Mouse (Mus musculus): ENCODE measurements around the gene Fkbp10. TPM values are rescaled to one million over a fixed set of nuclear protein-coding genes. Genes with fewer than 3 reads are reported as not detected.

Fkbp10 gene
- polyA plus RNA-seq, 1 experiment from 2014 or later = 119 TPM

Small RNA genes lying within 50 kb of the gene (microRNA-seq; reads per million reads assigned to microRNA genes)
- gene Gm27374 = not detected

Other genes with a start within 250 kb of the Fkbp10 start
- not detected in 2 replicates for gene Krt9, start 222.5 kb upstream of the Fkbp10 start, polyA plus RNA-seq (2015; fragmentation: Nextera tagmentation; extraction: Ambion mirVana)
- gene Krt14, start 208.1 kb upstream of the Fkbp10 start, polyA plus RNA-seq (2015; fragmentation: Nextera tagmentation; extraction: Ambion mirVana) = 3.0 and 3.1 TPM in 2 replicates
- not detected in 2 replicates for gene Krt16, start 166.8 kb upstream of the Fkbp10 start, polyA plus RNA-seq (2015; fragmentation: Nextera tagmentation; extraction: Ambion mirVana)
- gene Krt17, start 154.7 kb upstream of the Fkbp10 start, polyA plus RNA-seq (2015; fragmentation: Nextera tagmentation; extraction: Ambion mirVana) = 2.3 and 3.0 TPM in 2 replicates
- not detected in 2 replicates for gene Krt42, start 145.8 kb upstream of the Fkbp10 start, polyA plus RNA-seq (2015; fragmentation: Nextera tagmentation; extraction: Ambion mirVana)
- gene Eif1, start 95.8 kb upstream of the Fkbp10 start, polyA plus RNA-seq (2015; fragmentation: Nextera tagmentation; extraction: Ambion mirVana) = 1,570 and 1,681 TPM in 2 replicates
- gene Gast, start 81.3 kb upstream of the Fkbp10 start, polyA plus RNA-seq (2015; fragmentation: Nextera tagmentation; extraction: Ambion mirVana) = not detected in 2 replicates
- 8.0 and 9.3 TPM in 2 replicates for gene Hap1, start 59.6 kb upstream of the Fkbp10 start, polyA plus RNA-seq (2015; fragmentation: Nextera tagmentation; extraction: Ambion mirVana)
- gene Jup, start 17.9 kb upstream of the Fkbp10 start, polyA plus RNA-seq (2015; fragmentation: Nextera tagmentation; extraction: Ambion mirVana) = 107 and 111 TPM in 2 replicates
- 62.9 and 63.5 TPM in 2 replicates for gene P3h4, start 861 bp upstream of the Fkbp10 start, polyA plus RNA-seq (2015; fragmentation: Nextera tagmentation; extraction: Ambion mirVana)
- gene Nt5c3b, start 26.1 kb downstream of the Fkbp10 start, polyA plus RNA-seq (2015; fragmentation: Nextera tagmentation; extraction: Ambion mirVana) = 104 and 110 TPM in 2 replicates
- gene Klhl10, start 26.2 kb downstream of the Fkbp10 start, polyA plus RNA-seq (2015; fragmentation: Nextera tagmentation; extraction: Ambion mirVana) = 0.33 and 0.60 TPM in 2 replicates
- gene Klhl11, start 57.0 kb downstream of the Fkbp10 start, polyA plus RNA-seq (2015; fragmentation: Nextera tagmentation; extraction: Ambion mirVana) = 6.6 and 6.7 TPM in 2 replicates
- 67.8 and 69.7 TPM in 2 replicates for gene Acly, start 112.3 kb downstream of the Fkbp10 start, polyA plus RNA-seq (2015; fragmentation: Nextera tagmentation; extraction: Ambion mirVana)
- gene Ttc25, start 129.9 kb downstream of the Fkbp10 start, polyA plus RNA-seq (2015; fragmentation: Nextera tagmentation; extraction: Ambion mirVana) = 0.19 and 0.62 TPM in 2 replicates
- gene Cnp, start 159.2 kb downstream of the Fkbp10 start, polyA plus RNA-seq (2015; fragmentation: Nextera tagmentation; extraction: Ambion mirVana) = 18.1 and 20.2 TPM in 2 replicates
- gene Nkiras2, start 203.5 kb downstream of the Fkbp10 start, polyA plus RNA-seq (2015; fragmentation: Nextera tagmentation; extraction: Ambion mirVana) = 67.0 and 67.3 TPM in 2 replicates
- gene Dnajc7, start 204.5 kb downstream of the Fkbp10 start, polyA plus RNA-seq (2015; fragmentation: Nextera tagmentation; extraction: Ambion mirVana) = 172 and 191 TPM in 2 replicates